Mouse (Mus musculus) erythroblast, embryonic 14.5 days (primary cell): ENCODE results near the gene Rpl35. TPM values are rescaled to one million over a fixed set of nuclear protein-coding genes. Genes with fewer than 3 reads are reported as not detected.

ENCODE experiments used
- H3K27me3 ChIP-seq: 2 replicates; pipeline ENCODE4 v1.6.1; 2012; ENCODE audit warnings: inconsistent platforms; ENCODE audit not compliant: control insufficient read depth
- H3K36me3 ChIP-seq: 2 replicates; pipeline ENCODE4 v1.6.1; 2012; ENCODE audit warnings: mild to moderate bottlenecking, inconsistent platforms; ENCODE audit not compliant: control insufficient read depth
- H3K4me1 ChIP-seq: 2 replicates; pipeline ENCODE4 v1.6.1; 2012; ENCODE audit warnings: inconsistent platforms; ENCODE audit not compliant: control insufficient read depth
- H3K4me3 ChIP-seq: replicated peaks from 2 replicates; pipeline ENCODE3; 2012; ENCODE audit warnings: moderate library complexity, mild to moderate bottlenecking, inconsistent platforms
- H3K9me3 ChIP-seq: 2 replicates; pipeline ENCODE4 v1.6.1; 2012; ENCODE audit warnings: low read length, inconsistent platforms, mixed read lengths; ENCODE audit not compliant: control insufficient read depth
- GATA1 ChIP-seq: IDR thresholded peaks from 2 replicates; pipeline ENCODE4 v1.6.1; 2012; ENCODE audit warnings: low read length, inconsistent platforms, mixed read lengths
- TAL1 ChIP-seq: IDR thresholded peaks from 3 replicates; pipeline ENCODE4 v1.6.1; 2012; ENCODE audit warnings: low read length, inconsistent platforms, mixed read lengths
- polyA plus RNA-seq: library from polyadenylated mRNA; stranded (reverse); fragments of >175 nt; gene quantifications from 2 replicates; pipeline ENCODE4 v1.2.3, GENCODE M21; 2012

Gene Rpl35
- polyA plus RNA-seq, 1 experiment: 34.7 TPM

- no peak for TF ChIP-seq GATA1
- TF ChIP-seq TAL1: no peak
- Histone ChIP-seq H3K4me1 (peaks cover 66% of the 10 kb centered on the region), H3K36me3 (peaks cover 54% of the 10 kb centered on the region)
Observed at GRCm38 (mm10) chr2:38999910-39000586, 5.4 kb downstream of the Rpl35 start.

GRCm38 (mm10) chr2:38999381-38999780 lies 6.0 kb downstream of the Rpl35 start:
- H3K4me3 ChIP-seq: no peak overlapping the region
- no peaks in the 10 kb centered on the region for H3K27me3 ChIP-seq
- H3K4me1 ChIP-seq: peaks cover 62% of the 10 kb centered on the region
- H3K36me3 ChIP-seq: peaks cover 53% of the 10 kb centered on the region
- no peaks in the 10 kb centered on the region for H3K9me3 ChIP-seq
- TF ChIP-seq GATA1: no peak

More at GRCm38 (mm10) chr2:38999910-39000586, 5.4 kb downstream of the Rpl35 start:
- no peaks in the 10 kb centered on the region for H3K9me3 ChIP-seq
- no peak overlapping the region for H3K4me3 ChIP-seq
- no peaks in the 10 kb centered on the region for H3K27me3 ChIP-seq

- Histone ChIP-seq H3K4me3 (peak within 1 kb of the TSS; percentile 63), H3K9me3 (no peaks in the 10 kb centered on the region), H3K27me3 (no peaks in the 10 kb centered on the region), H3K36me3 (peaks cover 37% of the 10 kb centered on the region), H3K4me1 (peaks cover 45% of the 10 kb centered on the region)
- TF ChIP-seq TAL1 (no peak), GATA1 (no peak)
Observed at GRCm38 (mm10) chr2:38997386-38998374, 7.7 kb downstream of the Rpl35 start, which contains the start of gene Wdr38. Gene Wdr38 (plus strand): TSS chr2:38997476.

GRCm38 (mm10) chr2:38992452-38992851 lies 13.0 kb downstream of the Rpl35 start:
- Histone ChIP-seq H3K36me3 (no peaks in the 10 kb centered on the region), H3K4me1 (peaks cover 52% of the 10 kb centered on the region), H3K27me3 (no peaks in the 10 kb centered on the region), H3K9me3 (no peaks in the 10 kb centered on the region), H3K4me3 (no peak overlapping the region)
- TF ChIP-seq TAL1 (no peak), GATA1 (no peak)

GRCm38 (mm10) chr2:38992004-38992403 lies 13.4 kb downstream of the Rpl35 start:
- TF ChIP-seq GATA1: no peak
- no peak for TF ChIP-seq TAL1
- Histone ChIP-seq H3K9me3 (no peaks in the 10 kb centered on the region), H3K4me1 (peaks cover 52% of the 10 kb centered on the region), H3K36me3 (no peaks in the 10 kb centered on the region), H3K4me3 (no peak overlapping the region), H3K27me3 (no peaks in the 10 kb centered on the region)

- Histone ChIP-seq H3K4me1 (peaks cover 56% of the 10 kb centered on the region), H3K36me3 (no peaks in the 10 kb centered on the region), H3K4me3 (no peak overlapping the region), H3K27me3 (no peaks in the 10 kb centered on the region; the same call in 1 of the 2 replicates), H3K9me3 (peaks cover 12% of the 10 kb centered on the region)
- TF ChIP-seq GATA1: no peak
- TF ChIP-seq TAL1: no peak
Observed at GRCm38 (mm10) chr2:38988929-38989328, 16.5 kb downstream of the Rpl35 start.

- H3K4me1 ChIP-seq: peaks cover 56% of the 10 kb centered on the region
- TF ChIP-seq GATA1: no peak
- TF ChIP-seq TAL1: no peak
- no peaks in the 10 kb centered on the region for H3K36me3 ChIP-seq
- no peaks in the 10 kb centered on the region; the same call in 1 of the 2 replicates for H3K27me3 ChIP-seq
- H3K9me3 ChIP-seq: peaks cover 19% of the 10 kb centered on the region
- H3K4me3 ChIP-seq: no peak overlapping the region
Observed at GRCm38 (mm10) chr2:38987803-38988510, 17.5 kb downstream of the Rpl35 start.

GRCm38 (mm10) chr2:38987371-38987770 lies 18.1 kb downstream of the Rpl35 start:
- H3K4me3 ChIP-seq: no peak overlapping the region
- H3K4me1 ChIP-seq: peaks cover 53% of the 10 kb centered on the region
- no peak for TF ChIP-seq GATA1
- TF ChIP-seq TAL1: no peak
- no peaks in the 10 kb centered on the region; the same call in 1 of the 2 replicates for H3K27me3 ChIP-seq
- H3K36me3 ChIP-seq: no peaks in the 10 kb centered on the region
- H3K9me3 ChIP-seq: peaks cover 19% of the 10 kb centered on the region
